Comparison of ENCODE assay signal across 14 mouse cellular contexts in genomic region chr1:36911603-36912002, GRCm38 (mm10).
"Had no signal": no experiment of that assay in that cellular context is flagged by ENCODE, and none has a peak within 500 bp of the region (broad histone marks: within the 10 kb centered on the region; RNA-seq: fewer than 3 reads in every experiment).

No protein-coding gene starts in this region.

- H3K36me3 ChIP-seq: limb, embryonic 13.5 days; neural tube, embryonic 15.5 days had no signal

- H3K27ac ChIP-seq: limb, embryonic 13.5 days; liver, embryonic 14.5 days; midbrain, embryonic 12.5 days; neural tube, embryonic 15.5 days had no signal

- DNase-seq: kidney, adult 18-20 months; kidney, postnatal 10 days; left cerebral cortex, postnatal 4 days; lung, embryonic 14.5 days; lung, postnatal 10 days; lung, postnatal 4 days; retina, postnatal 1 day; right cerebral cortex, postnatal 14 days; thymus, postnatal 36 days had no signal

- H3K9ac ChIP-seq: limb, embryonic 13.5 days; liver, embryonic 14.5 days; lung, embryonic 14.5 days; midbrain, embryonic 12.5 days; neural tube, embryonic 15.5 days had no signal

- H3K4me3 ChIP-seq: limb, embryonic 13.5 days; midbrain, embryonic 12.5 days; neural tube, embryonic 15.5 days had no signal

- ATAC-seq: midbrain, embryonic 16.5 days had no signal

- H3K4me1 ChIP-seq: neural tube, embryonic 15.5 days had no signal

- H3K27me3 ChIP-seq: limb, embryonic 13.5 days; midbrain, embryonic 12.5 days; neural tube, embryonic 15.5 days had no signal

- H3K9me3 ChIP-seq: limb, embryonic 13.5 days; midbrain, embryonic 12.5 days; neural tube, embryonic 15.5 days had no signal

- H3K4me2 ChIP-seq: limb, embryonic 13.5 days; lung, embryonic 14.5 days; midbrain, embryonic 12.5 days; neural tube, embryonic 15.5 days had no signal
